Comparison of ENCODE assay signal across 11 mouse cellular contexts in the genomic region with DNA sequence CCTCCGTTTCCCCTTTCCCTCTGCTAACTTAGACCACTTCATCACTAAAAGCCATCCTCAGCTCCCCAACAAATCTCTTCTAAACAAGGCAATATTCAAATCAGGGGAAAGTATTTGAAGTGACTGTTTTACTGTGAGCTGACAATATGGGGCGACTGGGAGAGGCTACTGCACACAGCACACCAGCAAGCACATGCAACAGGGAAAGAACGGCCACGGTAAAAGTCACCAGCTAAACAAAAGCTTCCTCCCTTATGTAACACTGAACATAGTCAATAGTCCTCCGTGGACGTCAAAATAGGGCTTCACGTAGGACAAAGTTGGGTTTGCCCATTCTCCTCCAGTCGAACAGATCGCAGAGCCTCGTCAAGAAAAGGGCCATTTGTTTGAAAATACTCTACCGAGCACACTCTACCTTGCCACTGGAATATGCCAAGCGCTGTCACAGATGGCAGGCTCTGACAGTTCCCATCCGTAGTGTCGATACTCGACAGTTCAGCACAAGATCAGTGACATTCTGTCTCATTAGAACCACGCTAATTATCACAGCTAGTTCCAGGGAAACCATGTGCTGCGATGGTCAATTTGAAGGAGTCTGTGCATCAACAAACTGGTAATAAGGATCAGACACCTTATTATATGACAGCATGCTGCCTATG.
DNase-seq lines count a peak whose midpoint lies in the region; ATAC-seq and TF ChIP-seq lines count a peak whose summit lies in the region.
"Had no signal": no experiment of that assay in that cellular context is flagged by ENCODE, and none has a peak within 500 bp of the region (broad histone marks: within the 10 kb centered on the region; RNA-seq: fewer than 3 reads in every experiment).

No protein-coding gene starts in this region.

- peak overlapping the region; percentile 58; the same call in 1 of the 2 replicates for H3K27ac ChIP-seq in left cerebral cortex, adult 2 months
- peak overlapping the region; percentile 37 for H3K27ac ChIP-seq in forebrain, embryonic 13.5 days
- peak overlapping the region; percentile 64 for H3K27ac ChIP-seq in hindbrain, embryonic 15.5 days (replicated peaks)
- H3K27ac ChIP-seq in midbrain, postnatal 0 days (ENCODE audit: low read depth, low read length), result no peak overlapping the region
- H3K27ac ChIP-seq: kidney, postnatal 0 days had no signal

- WGBS in forebrain, embryonic 13.5 days, result 53% methylated on average over 17 of the region's 17 CpGs
- 47% methylated on average over 17 of the region's 17 CpGs for WGBS in hindbrain, embryonic 15.5 days
- WGBS in midbrain, postnatal 0 days, result 64% methylated on average over 17 of the region's 17 CpGs

- H3K9me3 ChIP-seq in forebrain, embryonic 13.5 days (replicated peaks), result no peaks in the 10 kb centered on the region
- no peaks in the 10 kb centered on the region for H3K9me3 ChIP-seq in hindbrain, embryonic 15.5 days
- H3K9me3 ChIP-seq in midbrain, postnatal 0 days (ENCODE audit: low read length), result no peaks in the 10 kb centered on the region

- H3K4me1 ChIP-seq in forebrain, embryonic 13.5 days, result peaks cover 15% of the 10 kb centered on the region
- peaks cover 15% of the 10 kb centered on the region; the same call in 1 of the 2 replicates for H3K4me1 ChIP-seq in hindbrain, embryonic 15.5 days (replicated peaks)
- no peaks in the 10 kb centered on the region for H3K4me1 ChIP-seq in midbrain, postnatal 0 days (ENCODE audit: insufficient read depth, low read length)

- H3K4me2 ChIP-seq in forebrain, embryonic 13.5 days, result peak overlapping the region; percentile 50
- peak overlapping the region; percentile 58 for H3K4me2 ChIP-seq in hindbrain, embryonic 15.5 days
- H3K4me2 ChIP-seq in midbrain, postnatal 0 days (ENCODE audit: low read depth, low read length, poor library complexity, severe bottlenecking), result peak overlapping the region; percentile 57

- H3K36me3 ChIP-seq in forebrain, embryonic 13.5 days (ENCODE audit: poor library complexity, severe bottlenecking), result peaks cover 35% of the 10 kb centered on the region
- H3K36me3 ChIP-seq in hindbrain, embryonic 15.5 days, result 0 out of 2 replicates have a peak, but pooled peaks cover 3% of the 10 kb centered on the region
- no peaks in the 10 kb centered on the region for H3K36me3 ChIP-seq in midbrain, postnatal 0 days (ENCODE audit: insufficient read depth, low read length)

- intact Hi-C loops in left cerebral cortex, adult 2 months (cut with DNase I), result no loop called here
- intact Hi-C loops in left cerebral cortex, postnatal 14 days (cut with DNase I), result no loop called here

- DNase-seq in left cerebral cortex, adult 2 months (ENCODE audit: extremely low spot score in 1 of 2, low spot score in 2 of 2), result no peak
- DNase-seq in left cerebral cortex, postnatal 14 days (ENCODE audit: low spot score in 2 of 2), result no peak
- DNase-seq in midbrain, postnatal 0 days (ENCODE audit: low spot score), result peak; percentile 66
- no peak for DNase-seq in left cerebral cortex, adult 11 months (ENCODE audit: low spot score)
- DNase-seq: heart, postnatal 36 days; thymus, postnatal 4 days had no signal

- H3K4me3 ChIP-seq in left cerebral cortex, adult 2 months, result no peak overlapping the region
- H3K4me3 ChIP-seq in forebrain, embryonic 13.5 days, result no peak overlapping the region
- peak overlapping the region; percentile 31 for H3K4me3 ChIP-seq in hindbrain, embryonic 15.5 days
- H3K4me3 ChIP-seq in midbrain, postnatal 0 days (ENCODE audit: low read depth, low read length), result peak overlapping the region; percentile 29

- peak; percentile 89 for ATAC-seq in forebrain, embryonic 13.5 days
- ATAC-seq in hindbrain, embryonic 15.5 days (ENCODE audit: low FRiP score, low read depth), result peak; percentile 72; the same call in 1 of the 2 replicates
- ATAC-seq in midbrain, postnatal 0 days (ENCODE audit: low FRiP score), result 0 out of 2 replicates have a peak, but pooled peaks have one; percentile 16
- ATAC-seq in megakaryocyte progenitor cell, adult 5-6 weeks (replicated peaks; ENCODE audit: poor library complexity), result no peak
- ATAC-seq in activated CD4-positive, CD25-positive, alpha-beta regulatory T cell, adult 4 months, result no peak

- H3K27me3 ChIP-seq in forebrain, embryonic 13.5 days, result no peaks in the 10 kb centered on the region
- no peaks in the 10 kb centered on the region for H3K27me3 ChIP-seq in hindbrain, embryonic 15.5 days
- no peaks in the 10 kb centered on the region for H3K27me3 ChIP-seq in midbrain, postnatal 0 days (ENCODE audit: insufficient read depth, low read length)

- no peak overlapping the region for H3K9ac ChIP-seq in forebrain, embryonic 13.5 days
- H3K9ac ChIP-seq in hindbrain, embryonic 15.5 days, result 0 out of 2 replicates have a peak overlapping the region, but pooled peaks have one; percentile 5
- no peak overlapping the region for H3K9ac ChIP-seq in midbrain, postnatal 0 days (replicated peaks; ENCODE audit: low read length, poor library complexity, severe bottlenecking)

- no peak for TF ChIP-seq CTCF in left cerebral cortex, adult 2 months (IDR thresholded peaks at IDR 0.05)
- TF ChIP-seq CTCF in midbrain, postnatal 0 days (IDR thresholded peaks at IDR 0.05), result no peak

Comparison
In these comparisons a context has a peak if more than half of its experiments do, and no peak if none do; other contexts are left out.
1. H3K4me3 ChIP-seq: peak in hindbrain, embryonic 15.5 days (single experiment) and midbrain, postnatal 0 days (single experiment); none in left cerebral cortex, adult 2 months (single experiment) and forebrain, embryonic 13.5 days (single experiment).
2. ATAC-seq: peak in forebrain, embryonic 13.5 days (single experiment), hindbrain, embryonic 15.5 days (single experiment) and midbrain, postnatal 0 days (single experiment); none in megakaryocyte progenitor cell, adult 5-6 weeks (single experiment) and activated CD4-positive, CD25-positive, alpha-beta regulatory T cell, adult 4 months (single experiment).
3. Peak in every context shown above with its lines, with median percentiles within 50 percentile points of each other: H3K4me2 ChIP-seq.